Mouse (Mus musculus): ENCODE measurements around the gene Hdac1.

- TF ChIP-seq CTCF (IDR thresholded peaks at IDR 0.05; ENCODE audit: borderline replicate concordance, insufficient read depth, low read length) (no peak), POLR2A (IDR thresholded peaks at IDR 0.05; ENCODE audit: low read depth, low read length) (no peak)
Measured at GRCm38 (mm10) chr4:129508237-129508515, 34.3 kb downstream of the Hdac1 start.

Data from embryonic fibroblast, embryonic 13.5 days (primary cell).